Mouse (Mus musculus) olfactory bulb, adult 2 months (tissue): ENCODE measurements around the gene H2al1h.
"Not testable (repeated sequence)": the region's sequence is repeated elsewhere in the genome, so short reads cannot be mapped to it uniquely, and the experiment has no call there.

Experiments
- CTCF ChIP-seq: fragments of 200-500 bp; IDR thresholded peaks from 2 replicates; pipeline ENCODE4 v1.5.1; 2012; ENCODE audit warnings: low read depth, mild to moderate bottlenecking, low read length, moderate library complexity; ENCODE audit not compliant: insufficient read depth
- POLR2A ChIP-seq: fragments of 200-500 bp; IDR thresholded peaks from 2 replicates; pipeline ENCODE4 v1.6.1; 2012; ENCODE audit warnings: mild to moderate bottlenecking, low read depth, low read length, moderate library complexity; ENCODE audit not compliant: insufficient read depth

DNA sequence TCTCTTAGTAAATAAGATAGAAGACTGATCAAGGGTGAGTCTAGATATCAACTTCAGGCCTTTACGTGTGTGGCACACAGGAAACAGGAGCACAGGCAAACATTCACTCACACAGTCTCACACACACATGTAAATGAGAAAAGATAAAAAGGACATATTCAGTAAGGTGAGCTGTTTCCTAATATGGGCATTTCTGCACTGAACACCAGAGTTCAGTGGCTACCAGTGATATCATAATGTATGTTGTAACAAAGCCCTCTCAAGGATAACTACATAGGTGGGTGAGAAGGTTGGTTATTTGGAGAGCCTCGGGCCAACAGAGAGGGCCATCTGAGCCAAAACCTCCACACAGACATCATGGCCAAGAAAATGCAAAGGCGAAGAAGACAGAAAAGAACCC is 19.2 kb upstream of the H2al1h start, which contains the start of gene H2al1b:
- not testable (repeated sequence) for TF ChIP-seq CTCF, POLR2A
